Mouse (Mus musculus): ENCODE measurements around the gene Naglu. TPM values are rescaled to one million over a fixed set of nuclear protein-coding genes. Genes with fewer than 3 reads are reported as not detected.

The Naglu gene
- total and polyA plus RNA-seq, 3 experiments: 11.2 to 33.3 (median 13.8) TPM

DNA sequence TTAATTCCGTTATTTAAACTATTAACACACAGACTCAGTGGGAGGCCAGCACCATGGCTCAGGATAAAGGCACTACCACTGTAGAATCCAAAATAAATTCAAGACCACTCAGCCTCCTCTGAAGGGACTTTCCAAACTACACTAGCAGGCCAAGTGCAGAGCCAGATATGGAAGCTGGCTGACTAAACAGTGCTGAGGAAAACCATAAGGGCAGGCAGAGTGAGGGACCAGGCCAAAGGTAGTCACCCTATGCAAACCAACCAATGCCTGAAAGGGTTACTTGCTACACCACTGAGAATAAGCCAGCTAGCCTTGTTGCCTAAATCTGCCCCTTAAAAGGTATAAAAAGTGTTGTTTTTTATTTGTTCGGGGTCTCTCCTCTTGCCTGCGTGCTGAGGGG is 42.4 kb downstream of the Naglu start:
- DNase-seq (ENCODE audit: extremely low read depth): peak; percentile 64
- Histone ChIP-seq H3K9me3 (replicated peaks; ENCODE audit: low read length) (peaks cover 13% of the 10 kb centered on the region), H3K4me3 (replicated peaks in 1 of 3; ENCODE audit: low read depth in 2 of 3, low read length in 2 of 3, poor library complexity in 1 of 3) (no peak overlapping the region), H3K27ac (ENCODE audit: insufficient read depth, low read depth) (peak overlapping the region; percentile 45), H3K4me1 (ENCODE audit: control insufficient read depth in 1 of 2, insufficient read depth in 2 of 2) (peaks cover 20 to 75% of the 10 kb centered on the region in 2 experiments), H3K9ac (ENCODE audit: insufficient read depth, low read depth) (no peak overlapping the region; the same call in 1 of the 2 replicates), H3K4me2 (ENCODE audit: insufficient read depth, low read depth, poor library complexity, severe bottlenecking) (peak overlapping the region; percentile 24; the same call in 1 of the 2 replicates), H3K79me2 (replicated peaks; ENCODE audit: control insufficient read depth, extremely low read depth, insufficient read depth, poor library complexity, severe bottlenecking) (peaks cover 89% of the 10 kb centered on the region), H3K27me3 (replicated peaks) (no peaks in the 10 kb centered on the region), H3K36me3 (replicated peaks in 1 of 2; ENCODE audit: control insufficient read depth in 1 of 2, insufficient read depth in 1 of 2, low read length in 1 of 2) (peaks cover 15 to 60% of the 10 kb centered on the region in 2 experiments)
- dilution Hi-C loops (cut with MboI; ENCODE audit: extremely low pct_ligation_motif_present, extremely low pct_unique_long_range_greater_than_20kb, low sequenced_read_pairs) (no loop called here), in situ Hi-C loops (cut with MboI; ENCODE audit: low pct_ligation_motif_present, low pct_unique_long_range_greater_than_20kb, low sequenced_read_pairs) (no loop called here)
- TF ChIP-seq ZMIZ1 (IDR thresholded peaks at IDR 0.05; ENCODE audit: low read depth, low read length): no peak
- TF ChIP-seq GABPA (IDR thresholded peaks at IDR 0.05; ENCODE audit: insufficient replicate concordance, low read depth, low read length): no peak
- peak; percentile 23; the same call in 1 of the 2 replicates for TF ChIP-seq NELFE (IDR thresholded peaks at IDR 0.05; ENCODE audit: low read depth, low read length)
- no peak for TF ChIP-seq JUND (conservative IDR thresholded peaks at IDR 0.05; ENCODE audit: low read depth, low read length)
- TF ChIP-seq USF2 (conservative IDR thresholded peaks at IDR 0.05; ENCODE audit: low read depth, low read length): no peak
- peak; percentile 90 for TF ChIP-seq MEF2A (IDR thresholded peaks at IDR 0.05; ENCODE audit: borderline replicate concordance, low read depth, low read length)
- TF ChIP-seq SIN3A (IDR thresholded peaks at IDR 0.05; ENCODE audit: low read length): peak; percentile 60; the same call in 1 of the 2 replicates
- TF ChIP-seq RAD21 (IDR thresholded peaks at IDR 0.05; ENCODE audit: low read depth, low read length): no peak; the same call in 1 of the 2 replicates
- 0 out of 2 replicates have a peak, but pooled peaks have one; percentile 48 for TF ChIP-seq MXI1 (IDR thresholded peaks at IDR 0.05; ENCODE audit: low read depth, low read length)
- TF ChIP-seq ZC3H11A (IDR thresholded peaks at IDR 0.05; ENCODE audit: low read depth, low read length): no peak
- peak; percentile 42; the same call in 1 of the 2 replicates for TF ChIP-seq TCF12 (IDR thresholded peaks at IDR 0.05; ENCODE audit: low read depth, low read length)
- TF ChIP-seq ETS1 (conservative IDR thresholded peaks at IDR 0.05; ENCODE audit: low read depth, low read length): peak; percentile 52
- TF ChIP-seq POLR2AphosphoS2 (IDR thresholded peaks at IDR 0.05; ENCODE audit: low read depth, low read length): no peak
- peak; percentile 55 for TF ChIP-seq BHLHE40 (IDR thresholded peaks at IDR 0.05; ENCODE audit: low read depth, low read length)
- TF ChIP-seq PAX5 (IDR thresholded peaks at IDR 0.05; ENCODE audit: low read length): no peak
- no peak for TF ChIP-seq SMC3 (IDR thresholded peaks at IDR 0.05; ENCODE audit: low read depth, low read length)
- no peak for TF ChIP-seq KAT2A (IDR thresholded peaks at IDR 0.05; ENCODE audit: insufficient replicate concordance, low read length)
- 0 out of 2 replicates have a peak, but pooled peaks have one; percentile 19 for TF ChIP-seq MAFK (IDR thresholded peaks at IDR 0.05; ENCODE audit: insufficient replicate concordance, low read length)
- TF ChIP-seq CHD2 (IDR thresholded peaks at IDR 0.05; ENCODE audit: low read length): peak; percentile 46; the same call in 1 of the 2 replicates
- no peak for TF ChIP-seq NRF1 (IDR thresholded peaks at IDR 0.05; ENCODE audit: low read depth, low read length)
- no peak for TF ChIP-seq HCFC1 (IDR thresholded peaks at IDR 0.05; ENCODE audit: low read depth, low read length)
- no peak for TF ChIP-seq ELF1 (IDR thresholded peaks at IDR 0.05; ENCODE audit: low read depth, low read length)
- 0 out of 2 replicates have a peak, but pooled peaks have one; percentile 21 for TF ChIP-seq POLR2A (IDR thresholded peaks at IDR 0.05; ENCODE audit: low read depth, low read length)
- TF ChIP-seq IRF4 (IDR thresholded peaks at IDR 0.05; ENCODE audit: low read depth, low read length): peak; percentile 77
- TF ChIP-seq USF1 (IDR thresholded peaks at IDR 0.05; ENCODE audit: low read depth, low read length): no peak
- no peak for TF ChIP-seq CHD1 (IDR thresholded peaks at IDR 0.05; ENCODE audit: low read depth, low read length)
- TF ChIP-seq MYC (IDR thresholded peaks at IDR 0.05; ENCODE audit: low read depth, low read length): no peak
- TF ChIP-seq UBTF (IDR thresholded peaks at IDR 0.05; ENCODE audit: low read depth, low read length): 0 out of 2 replicates have a peak, but pooled peaks have one; percentile 42
- peak; percentile 25; the same call in 1 of the 2 replicates for TF ChIP-seq EP300 (IDR thresholded peaks at IDR 0.05; ENCODE audit: low read length)
- no peak for TF ChIP-seq CTCF (conservative IDR thresholded peaks at IDR 0.05 in 1 of 2, IDR thresholded peaks at IDR 0.05 in 1 of 2; ENCODE audit: low read depth in 2 of 2, low read length in 2 of 2)
- peak; percentile 27 for TF ChIP-seq MAX (IDR thresholded peaks at IDR 0.05; ENCODE audit: low read length)
- no peak for TF ChIP-seq TBP (conservative IDR thresholded peaks at IDR 0.05; ENCODE audit: low read depth, low read length)
- TF ChIP-seq JUN (IDR thresholded peaks at IDR 0.05; ENCODE audit: insufficient read depth, low read depth, low read length): no peak
- no peak for TF ChIP-seq ZNF384 (IDR thresholded peaks at IDR 0.05; ENCODE audit: low read depth, low read length)
- TF ChIP-seq E2F4 (IDR thresholded peaks at IDR 0.05; ENCODE audit: insufficient replicate concordance, low read depth, low read length): no peak; the same call in 1 of the 2 replicates
- no peak for TF ChIP-seq RCOR1 (conservative IDR thresholded peaks at IDR 0.05; ENCODE audit: low read depth, low read length)
- TF ChIP-seq ZKSCAN1 (IDR thresholded peaks at IDR 0.05; ENCODE audit: borderline replicate concordance, low read depth, low read length): no peak
- TF ChIP-seq MAZ (IDR thresholded peaks at IDR 0.05; ENCODE audit: low read depth, low read length): peak; percentile 53; the same call in 1 of the 2 replicates
